Mouse (Mus musculus): Measurements from ENCODE around the gene Casp7. TPM values are rescaled to one million over a fixed set of nuclear protein-coding genes. Genes with fewer than 3 reads are reported as not detected.
A peak's percentile ranks its signal among the peaks of the same experiment; 100 is the strongest.
"Not testable (repeated sequence)": the region's sequence is repeated elsewhere in the genome, so short reads cannot be mapped to it uniquely, and the experiment has no call there.

Casp7 gene
- 1 to 10 TPM; 2.0 to 2.5 TPM for total RNA-seq (2021)

DNA sequence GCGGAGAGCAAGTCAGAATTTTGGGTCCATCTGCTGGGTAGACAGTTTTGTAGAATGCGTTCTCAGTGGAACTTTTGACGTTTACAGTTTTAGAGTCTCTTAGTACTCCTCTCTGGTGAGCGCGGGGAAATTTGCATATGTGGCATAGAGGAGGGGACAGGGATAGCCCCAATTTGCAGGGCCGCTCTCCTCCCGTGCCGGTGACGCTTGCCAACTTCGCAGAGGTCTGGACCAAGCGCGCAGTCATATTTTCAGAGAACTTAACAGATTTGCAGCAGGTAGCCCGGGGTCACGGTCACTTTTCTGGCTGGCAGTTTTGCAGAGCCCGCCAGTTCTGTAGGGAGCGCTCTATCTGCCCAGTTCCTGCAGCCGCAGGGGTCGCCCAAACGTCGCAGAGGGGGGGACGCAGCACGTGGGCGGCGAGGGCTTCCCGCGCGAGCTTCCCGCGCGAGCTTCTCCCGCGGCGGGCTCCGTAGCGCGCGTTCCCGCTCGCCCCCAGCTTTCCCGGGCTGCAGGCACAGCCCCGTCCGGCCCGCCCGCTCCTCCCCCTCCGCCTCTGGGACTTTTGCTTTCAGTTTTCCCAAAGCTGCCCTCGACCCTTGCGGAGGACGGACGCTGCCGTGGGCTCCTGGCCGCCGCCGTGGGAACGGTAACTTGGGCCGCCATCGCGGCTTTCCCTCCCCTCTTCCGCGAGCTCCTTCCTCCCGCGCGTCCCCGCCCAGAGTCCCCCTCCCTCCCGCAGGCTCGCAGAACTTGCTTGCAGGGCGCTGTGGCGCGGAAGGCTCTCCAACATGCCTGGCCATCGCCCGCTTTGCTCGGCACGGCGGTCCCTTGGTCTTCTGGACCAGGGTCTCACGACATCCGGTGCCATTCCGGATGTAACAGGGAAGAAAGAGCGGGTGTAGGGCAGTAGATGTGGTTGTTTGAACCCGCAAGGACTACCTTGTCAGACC lies at the start of gene Casp7:
Gene Casp7, plus strand, starts transcription at position 461 of the 953 bp plus-strand sequence.
- peak; percentile 25 to 29 for DNase-seq (ENCODE audit: extremely low spot score in 1 of 2, low spot score in 1 of 2)

DNA sequence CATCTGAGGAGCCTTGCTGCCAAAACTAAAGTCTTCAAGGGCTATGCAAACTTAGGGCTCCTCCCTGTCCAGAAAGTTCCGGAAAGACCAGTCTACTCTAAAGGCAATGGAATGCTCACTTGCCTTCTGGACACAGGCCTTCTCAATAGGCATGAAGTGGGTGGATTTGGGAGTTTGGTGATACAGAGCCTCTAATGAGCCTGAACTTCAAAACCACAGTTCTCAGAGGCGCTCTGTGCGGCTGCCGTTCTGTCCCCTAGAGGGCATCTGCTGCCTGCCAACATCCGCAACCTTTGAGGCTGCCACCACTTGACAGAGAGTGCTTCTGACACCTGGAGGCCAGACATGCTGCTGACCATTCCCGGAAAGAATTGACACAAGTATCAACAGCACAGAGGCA lies 47.6 kb upstream of the Casp7 start:
- DNase-seq (ENCODE audit: extremely low spot score in 1 of 2, low spot score in 1 of 2) = no peak

DNA sequence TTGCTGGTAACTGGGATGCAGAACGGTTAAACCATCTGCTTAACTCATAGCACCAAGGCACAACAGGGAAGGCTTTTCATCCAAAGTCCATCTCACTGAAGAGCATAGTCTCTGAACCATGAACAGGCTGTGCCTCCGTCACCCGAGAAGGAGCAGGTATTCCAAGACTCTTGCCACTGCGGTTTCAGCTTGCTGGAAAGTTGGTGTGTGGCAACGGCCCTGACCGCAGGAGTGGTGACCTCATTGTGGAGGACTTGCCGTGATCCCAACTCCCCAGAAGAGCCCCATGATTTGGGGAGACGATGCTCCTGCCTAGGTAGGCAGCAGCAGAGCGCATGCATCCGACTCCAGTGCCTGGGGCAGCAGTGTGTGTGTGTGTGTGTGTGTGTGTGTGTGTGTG lies 43.2 kb upstream of the Casp7 start:
- no peak for DNase-seq (ENCODE audit: extremely low spot score in 1 of 2, low spot score in 1 of 2)

DNA sequence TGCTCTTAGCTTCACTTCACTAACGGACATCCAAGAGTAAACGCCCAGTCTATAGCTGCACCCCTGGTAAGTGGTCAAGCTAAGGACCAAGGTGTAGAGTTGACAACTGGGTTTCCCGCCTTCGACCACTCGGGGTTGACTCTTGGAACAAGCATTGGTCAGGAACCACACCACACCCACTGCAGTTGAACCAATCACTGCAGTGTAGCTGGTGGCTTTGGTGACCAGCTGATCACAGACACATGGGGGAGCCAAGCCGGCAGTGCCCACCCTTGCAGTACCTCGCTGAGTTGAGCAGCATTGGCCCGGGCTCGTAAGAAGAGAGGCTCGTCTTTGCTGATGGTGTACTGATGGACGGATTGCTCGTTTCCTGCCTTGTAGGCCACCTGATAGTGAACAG lies 41.7 kb upstream of the Casp7 start:
- no peak for DNase-seq (ENCODE audit: extremely low spot score in 1 of 2, low spot score in 1 of 2)

DNA sequence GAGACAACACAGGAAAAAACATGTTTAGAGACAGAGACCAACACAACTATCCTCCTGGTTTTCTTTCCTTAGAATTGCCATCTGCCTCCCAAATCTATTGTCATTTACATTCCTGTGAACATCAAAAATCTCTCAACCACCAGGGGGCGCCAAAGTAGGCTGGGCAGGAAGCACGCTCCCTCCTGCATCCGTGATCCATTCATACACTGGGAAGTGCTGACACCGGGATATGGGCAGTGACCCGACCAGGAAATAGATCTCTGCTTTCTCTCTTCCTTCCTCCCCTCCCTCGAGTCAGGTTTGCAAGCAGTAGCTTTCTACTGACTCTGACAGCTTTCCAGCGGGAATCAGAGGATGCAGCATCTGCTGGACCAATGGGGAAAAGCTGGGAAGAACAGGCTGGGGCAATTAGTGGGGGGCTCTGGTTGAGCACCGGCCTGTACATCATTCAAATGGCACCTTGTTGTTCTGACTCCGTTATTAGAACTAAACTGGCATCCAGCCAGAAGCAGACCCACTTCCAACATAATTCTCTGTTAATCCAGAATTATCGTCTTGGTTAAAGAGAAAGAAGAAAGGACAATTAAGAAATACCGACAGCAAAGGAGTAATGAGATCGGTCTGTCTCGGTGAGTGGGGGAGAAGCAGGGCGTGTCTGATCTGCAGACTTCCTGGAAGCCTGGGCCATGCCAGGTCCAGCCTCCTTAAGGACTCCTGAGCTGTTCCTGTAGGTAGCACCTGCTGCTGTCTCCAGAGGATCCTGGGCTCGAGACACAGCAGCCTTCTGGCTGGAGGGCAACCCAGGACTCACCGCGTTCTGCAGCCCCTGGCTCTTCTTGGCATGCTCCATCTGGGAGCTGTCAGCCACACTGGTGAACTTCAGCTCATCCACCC lies 40.2 kb upstream of the Casp7 start:
- peak; percentile 51 to 93 for DNase-seq (ENCODE audit: extremely low spot score in 1 of 2, low spot score in 1 of 2)

DNA sequence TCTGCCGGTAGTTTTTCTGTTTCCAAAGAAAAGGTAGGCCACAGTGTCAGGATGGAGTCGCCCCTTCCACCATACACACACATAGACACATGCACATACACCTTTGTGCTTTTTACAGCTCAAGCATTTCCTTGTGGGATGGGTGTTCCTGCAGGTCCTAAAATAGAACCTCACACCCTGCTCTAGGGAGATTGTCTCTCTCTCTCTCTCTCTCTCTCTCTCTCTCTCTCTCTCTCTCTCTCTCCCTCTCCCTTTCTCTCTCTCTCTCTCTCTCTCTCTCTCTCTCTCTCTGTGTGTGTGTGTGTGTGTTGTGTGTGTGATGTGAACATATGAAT lies 39.6 kb upstream of the Casp7 start:
- not testable (repeated sequence) for DNase-seq (ENCODE audit: extremely low spot score in 1 of 2, low spot score in 1 of 2)

DNA sequence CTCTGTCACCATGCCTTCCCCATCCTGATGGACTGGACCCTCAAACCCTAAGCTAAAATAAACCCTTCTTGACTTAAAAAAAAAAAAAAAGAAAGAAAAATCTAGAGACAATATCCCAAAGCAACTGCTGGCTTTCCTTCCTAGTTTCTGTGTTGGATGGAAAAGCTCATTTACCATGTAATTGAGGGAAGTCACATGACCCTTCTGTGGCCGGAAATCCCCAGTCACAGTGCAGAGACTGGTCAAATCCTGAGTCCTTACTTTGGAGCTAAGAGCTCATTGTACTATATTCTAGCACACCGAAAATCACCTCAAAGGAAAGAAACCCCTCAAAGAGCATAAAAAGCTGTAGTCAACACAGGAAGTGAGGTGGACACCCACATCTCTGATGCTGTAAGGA lies 38.0 kb upstream of the Casp7 start:
- DNase-seq (ENCODE audit: extremely low spot score in 1 of 2, low spot score in 1 of 2) = no peak

DNA sequence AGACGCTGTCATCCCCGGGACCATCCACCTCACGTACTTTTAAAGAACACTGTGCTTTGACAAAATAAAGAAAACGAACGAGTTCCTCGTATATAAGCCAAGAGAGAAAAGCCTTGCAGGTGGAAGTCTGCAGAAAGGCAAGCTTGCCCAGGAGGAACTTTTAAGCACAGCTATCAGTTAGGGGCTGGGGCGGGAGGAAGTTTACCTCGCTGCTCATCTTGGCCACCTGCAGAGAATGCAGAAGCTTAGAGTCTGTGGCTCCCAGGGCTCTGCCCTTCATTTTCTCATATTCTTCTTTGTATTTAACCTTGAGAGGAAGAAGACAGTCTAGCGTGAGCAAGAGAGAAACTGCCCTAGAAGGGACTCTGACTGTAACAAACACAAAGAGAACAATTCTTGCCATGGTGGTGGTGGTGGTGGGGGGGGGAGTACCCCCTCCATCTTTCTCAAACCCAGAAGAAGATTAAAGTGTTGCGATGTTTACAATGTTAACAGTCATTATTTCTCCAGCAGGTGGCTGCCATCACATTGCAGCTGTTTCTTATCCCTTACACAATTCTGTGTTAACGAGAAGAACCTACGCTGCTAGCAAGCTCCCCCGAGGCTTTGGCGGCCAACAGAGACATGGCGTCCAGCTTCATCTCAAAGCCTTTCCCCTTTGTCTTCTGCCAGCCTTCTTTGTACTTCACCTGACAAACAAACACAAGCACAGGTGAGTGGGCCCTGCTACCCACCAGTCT lies 33.0 kb upstream of the Casp7 start:
- DNase-seq (ENCODE audit: extremely low spot score in 1 of 2, low spot score in 1 of 2) = no peak

DNA sequence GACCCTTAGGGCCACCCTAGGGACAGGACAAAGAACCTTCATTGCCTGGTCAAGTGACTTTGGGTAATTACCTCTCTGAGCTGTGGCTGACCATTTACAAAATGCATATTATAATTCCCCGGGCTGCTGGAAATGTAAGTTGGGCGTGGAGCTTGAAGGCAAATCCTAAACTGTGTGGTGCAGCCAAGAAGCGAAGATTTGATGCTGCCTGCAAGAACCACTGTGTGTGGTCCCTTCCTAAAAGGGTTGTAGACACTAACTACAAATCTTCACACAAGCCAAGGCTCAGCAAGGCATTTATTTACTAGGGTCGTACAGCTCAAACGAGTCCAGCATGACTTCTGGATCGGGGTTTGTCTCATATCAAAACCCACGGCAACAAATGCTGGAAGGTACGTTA lies 32.4 kb upstream of the Casp7 start:
- DNase-seq (ENCODE audit: extremely low spot score in 1 of 2, low spot score in 1 of 2) = no peak

DNA sequence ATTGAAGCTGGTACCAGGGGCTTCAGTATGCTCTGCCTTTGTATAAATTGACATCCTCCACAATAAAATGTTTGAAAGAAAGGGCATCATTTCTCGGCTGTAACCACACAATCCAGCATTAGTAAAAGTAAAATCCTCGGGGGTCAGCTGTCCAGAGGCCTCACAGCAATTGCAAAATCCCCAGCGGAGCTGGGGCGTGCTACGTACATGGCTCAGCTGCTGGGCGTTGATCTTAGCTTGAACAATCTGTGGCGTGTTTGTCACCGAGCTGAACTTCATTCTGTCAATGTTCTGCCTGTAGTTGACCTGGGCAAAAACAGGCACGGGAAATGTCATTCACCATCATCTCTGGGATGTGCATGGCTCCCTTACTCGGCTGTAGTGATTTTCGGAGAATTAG lies 30.8 kb upstream of the Casp7 start:
- no peak for DNase-seq (ENCODE audit: extremely low spot score in 1 of 2, low spot score in 1 of 2)

DNA sequence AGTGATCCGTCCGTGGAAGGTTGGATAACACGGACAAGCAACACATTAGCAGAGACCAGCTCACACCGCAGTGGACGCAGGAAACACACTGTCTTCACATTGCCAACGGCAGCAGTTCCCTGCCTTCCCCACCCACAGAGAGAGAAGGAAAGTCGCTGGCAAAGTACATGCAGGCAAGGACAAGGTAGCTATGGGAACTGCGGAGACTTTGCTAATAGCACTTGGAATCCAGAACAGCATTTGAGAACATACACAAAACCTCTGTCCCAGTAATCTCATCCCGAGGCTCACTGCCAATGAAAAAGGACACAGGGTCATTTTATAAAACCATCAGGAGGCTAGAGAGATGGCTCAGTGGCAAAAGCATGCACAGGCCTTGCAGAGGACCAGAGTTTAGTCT lies 30.3 kb upstream of the Casp7 start:
- DNase-seq (ENCODE audit: extremely low spot score in 1 of 2, low spot score in 1 of 2) = no peak

DNA sequence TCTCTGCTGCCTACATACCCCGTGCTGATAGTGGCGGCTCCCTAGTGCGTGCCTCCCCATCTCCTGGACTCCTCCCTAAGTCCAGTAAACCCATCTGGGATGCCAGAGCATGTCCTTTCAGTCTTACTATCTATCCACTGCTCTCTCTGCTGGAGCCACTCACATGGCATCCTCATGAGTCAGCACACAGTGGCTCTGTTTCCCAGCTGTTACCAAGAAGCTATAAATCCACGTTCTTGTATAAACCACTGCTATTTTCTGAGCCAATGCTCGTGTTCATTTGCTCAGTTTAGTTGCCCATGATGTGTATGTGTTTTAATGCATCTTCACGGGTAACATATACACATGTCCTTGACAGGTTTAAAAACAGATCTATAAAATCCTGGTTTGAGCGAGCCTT lies 29.2 kb upstream of the Casp7 start:
- no peak for DNase-seq (ENCODE audit: extremely low spot score in 1 of 2, low spot score in 1 of 2)

DNA sequence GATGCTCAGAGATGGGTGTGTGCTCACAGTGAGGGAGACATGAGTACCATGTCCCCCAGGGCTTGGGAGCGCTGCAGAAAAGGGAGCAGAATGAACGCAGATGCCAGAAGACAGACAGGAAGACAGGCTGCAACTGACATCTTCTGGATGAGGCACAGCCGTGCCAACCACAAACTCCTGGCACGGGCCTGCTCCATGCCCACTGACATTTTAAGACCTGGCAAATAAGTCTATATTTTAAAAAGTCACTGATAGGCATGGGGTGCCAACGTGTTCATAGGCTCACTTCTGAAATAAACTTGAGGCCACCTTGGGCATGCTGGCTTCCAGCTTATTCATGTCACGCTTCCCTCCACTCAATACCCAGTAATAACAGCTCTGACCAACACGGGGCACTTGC lies 28.0 kb upstream of the Casp7 start:
- DNase-seq (ENCODE audit: extremely low spot score in 1 of 2, low spot score in 1 of 2) = no peak

DNA sequence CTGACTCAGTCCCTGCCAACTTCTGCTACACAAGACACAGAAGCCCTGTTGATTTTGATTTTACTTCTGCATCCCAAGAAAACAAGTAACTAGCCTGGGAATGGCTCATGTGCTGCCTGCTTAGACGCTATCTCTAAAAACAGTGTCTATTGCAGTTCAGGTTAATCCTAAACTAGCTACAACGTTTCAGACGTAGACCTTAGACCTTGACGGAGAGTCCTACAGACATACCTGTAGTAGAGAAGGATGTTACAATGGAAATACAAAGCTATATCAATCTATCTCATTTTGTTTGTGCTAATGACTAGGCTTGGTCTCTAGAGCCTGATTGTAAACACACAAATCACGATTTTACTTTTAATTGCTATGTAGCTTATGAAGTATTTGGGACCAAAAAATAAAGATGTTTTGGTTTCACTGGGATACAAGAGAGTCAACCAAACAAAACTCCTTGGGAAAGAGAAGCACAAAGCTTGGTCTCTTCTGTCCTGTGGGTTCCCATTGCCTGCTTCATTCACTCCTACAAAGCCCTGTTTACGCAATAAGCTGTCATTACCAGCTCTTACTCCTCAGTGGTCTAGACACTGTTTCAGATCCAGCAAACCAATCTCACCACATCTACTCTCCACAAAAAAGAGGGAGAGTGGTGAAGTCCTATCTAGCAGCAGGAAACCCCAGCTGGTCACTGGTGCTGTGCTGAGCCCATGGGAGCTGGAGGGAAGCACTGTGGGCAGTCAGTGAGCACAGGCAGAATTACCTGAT lies 26.4 kb upstream of the Casp7 start:
- no peak for DNase-seq (ENCODE audit: extremely low spot score in 1 of 2, low spot score in 1 of 2)

DNA sequence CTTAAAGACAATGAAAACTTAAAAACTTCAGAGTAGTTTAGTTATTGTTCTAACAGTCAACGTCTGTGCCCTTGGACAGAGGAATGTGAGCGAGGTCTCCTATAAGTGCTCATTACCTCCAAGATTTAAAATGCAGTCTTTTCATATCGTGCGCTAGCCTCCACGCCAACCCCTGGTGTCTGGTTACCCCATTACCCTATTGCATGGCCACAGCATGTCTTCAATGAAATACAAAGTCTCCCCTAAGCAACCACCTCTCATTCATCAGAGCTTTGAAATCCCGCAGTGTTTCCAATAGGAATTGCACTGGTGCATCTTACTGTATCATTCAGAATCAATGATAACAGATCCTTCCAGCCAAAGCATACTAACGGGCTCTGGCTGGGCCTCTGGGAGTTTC lies 24.7 kb upstream of the Casp7 start:
- no peak for DNase-seq (ENCODE audit: extremely low spot score in 1 of 2, low spot score in 1 of 2)

DNA sequence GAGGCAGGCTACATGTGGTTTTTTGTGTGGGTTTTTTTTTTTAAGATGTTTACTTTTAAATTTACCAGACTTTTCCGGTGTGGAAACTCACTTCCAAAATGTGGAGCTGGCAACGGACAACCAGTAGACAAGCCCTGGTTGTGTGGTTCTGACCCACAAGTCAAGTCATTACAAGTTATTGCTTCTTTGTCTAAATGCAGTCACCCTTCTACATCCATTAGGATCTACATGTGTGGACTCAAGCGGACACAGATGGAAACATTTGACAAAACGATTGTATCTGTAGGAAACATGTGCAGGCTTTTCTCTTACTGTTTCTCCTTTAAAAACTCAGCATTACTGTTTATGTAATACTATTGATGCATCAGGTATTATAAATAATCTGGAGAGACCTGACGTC lies 23.7 kb upstream of the Casp7 start:
- DNase-seq (ENCODE audit: extremely low spot score in 1 of 2, low spot score in 1 of 2) = no peak

DNA sequence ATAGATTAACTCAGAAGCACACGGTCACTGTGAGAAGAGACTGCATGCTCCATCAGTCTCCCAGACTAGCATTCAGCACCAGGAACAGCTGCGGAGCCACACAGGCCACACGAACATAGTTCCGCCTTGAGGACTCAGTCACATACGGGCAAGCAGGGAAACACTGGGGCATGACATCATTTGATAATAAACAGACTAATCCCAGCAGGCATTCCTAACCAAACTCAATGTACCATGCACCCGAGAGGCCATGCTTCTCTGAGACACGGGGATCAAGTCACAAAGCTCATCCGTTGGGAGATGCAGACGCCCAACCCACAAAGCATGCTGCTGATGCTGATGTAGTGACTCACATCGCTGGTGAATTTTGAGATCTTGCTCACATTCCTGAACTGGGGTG lies 22.9 kb upstream of the Casp7 start:
- no peak for DNase-seq (ENCODE audit: extremely low spot score in 1 of 2, low spot score in 1 of 2)

DNA sequence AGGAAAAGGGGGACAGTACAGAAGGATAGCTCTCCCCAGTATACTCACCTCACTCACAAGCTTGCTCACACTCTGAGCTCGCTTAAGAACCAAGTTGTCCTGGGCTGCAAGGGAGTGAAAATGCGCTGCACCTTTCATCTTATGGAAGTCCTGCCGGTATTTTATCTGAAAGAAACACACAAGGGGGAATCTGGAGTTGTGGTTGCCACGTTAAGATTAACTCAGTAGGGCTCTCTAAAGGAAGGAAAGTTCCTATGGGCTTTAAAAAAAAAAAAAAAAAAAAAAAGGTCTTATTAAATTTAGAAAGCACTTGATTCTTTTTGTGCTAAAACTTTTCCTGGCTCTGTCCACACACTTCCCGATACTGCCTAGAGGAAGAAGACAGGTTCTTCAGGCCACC lies 18.9 kb upstream of the Casp7 start:
- DNase-seq (ENCODE audit: extremely low spot score in 1 of 2, low spot score in 1 of 2) = no peak

DNA sequence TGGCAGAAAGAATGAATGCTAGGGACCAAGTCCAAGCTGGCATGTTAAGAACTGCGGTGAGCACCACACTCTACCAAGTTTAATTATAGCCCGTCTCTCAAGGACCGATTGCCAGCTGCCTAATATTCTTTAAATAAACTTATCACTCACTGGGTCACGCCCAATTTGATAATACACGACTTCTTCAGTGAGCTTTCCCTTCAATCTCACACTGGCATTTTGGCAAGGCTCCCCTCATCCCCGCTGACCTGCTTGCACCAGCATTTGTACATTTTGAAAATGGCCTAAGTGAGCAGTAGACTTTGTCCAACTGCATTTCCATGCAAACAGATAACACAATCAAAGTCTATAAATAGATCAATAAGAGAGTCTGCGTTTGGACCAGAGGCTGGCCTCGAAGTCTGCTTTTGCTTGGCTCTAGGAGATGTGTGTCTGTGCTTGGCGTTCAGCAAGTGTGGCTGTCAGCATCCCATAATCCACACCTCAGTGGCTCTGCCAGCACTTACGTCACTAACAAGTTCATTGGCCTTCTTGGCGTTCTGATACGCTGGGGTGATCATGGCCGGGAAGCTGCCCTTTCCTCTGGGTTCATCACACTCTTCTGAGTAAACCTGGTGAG lies 18.3 kb upstream of the Casp7 start:
- DNase-seq (ENCODE audit: extremely low spot score in 1 of 2, low spot score in 1 of 2) = no peak

DNA sequence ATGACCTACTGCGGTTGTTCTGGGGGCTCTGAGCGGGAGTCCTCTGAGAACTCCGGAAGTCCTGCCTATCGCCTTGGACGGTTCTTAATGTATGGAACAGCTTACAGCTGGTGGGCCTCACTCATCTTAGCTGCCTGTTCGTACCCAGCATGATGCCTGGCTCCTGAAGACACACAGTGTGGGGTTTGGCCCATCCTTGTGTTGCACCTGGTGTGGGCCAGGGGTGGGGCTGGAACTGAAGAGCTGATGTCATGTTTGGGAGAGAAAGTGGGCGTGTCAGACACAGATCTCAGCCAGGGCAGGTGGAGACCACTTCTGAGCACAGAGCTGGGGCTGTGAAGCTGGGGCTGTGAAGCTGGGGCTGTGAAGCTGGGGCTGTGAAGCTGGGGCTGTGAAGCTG lies 16.6 kb upstream of the Casp7 start:
- DNase-seq (ENCODE audit: extremely low spot score in 1 of 2, low spot score in 1 of 2) = no peak
